Mouse (Mus musculus) CH12.LX (cell line): Measurements from ENCODE around the gene Zfp618. TPM values are rescaled to one million over a fixed set of nuclear protein-coding genes. Genes with fewer than 3 reads are reported as not detected.

ENCODE experiments used
- DNase-seq: peaks from one replicate; pipeline ENCODE4 v3.0.0-alpha.2; 2013; ENCODE audit errors: extremely low read depth
- H3K27ac ChIP-seq: 2 replicates; pipeline ENCODE4 v1.5.1; 2012; ENCODE audit warnings: low read depth, mild to moderate bottlenecking, control low read depth, moderate library complexity; ENCODE audit not compliant: insufficient read depth
- H3K27me3 ChIP-seq: replicated peaks from 2 replicates; pipeline ENCODE3; 2012; ENCODE audit warnings: inconsistent platforms
- H3K36me3 ChIP-seq, 2 experiments: replicated peaks in 1 of 2; 2 replicates each; pipeline versions ENCODE3 to v1.6.1; 2012; ENCODE audit warnings: inconsistent platforms in 1 of 2, low read length in 1 of 2, mild to moderate bottlenecking in 1 of 2, mixed read lengths in 1 of 2, moderate library complexity in 1 of 2; ENCODE audit not compliant: control insufficient read depth in 1 of 2, insufficient read depth in 1 of 2
- H3K4me1 ChIP-seq, 2 experiments: 2 replicates each; pipeline ENCODE4 v1.6.1; 2012; ENCODE audit warnings: inconsistent platforms in 1 of 2, moderate library complexity in 1 of 2; ENCODE audit not compliant: insufficient read depth in 2 of 2, control insufficient read depth in 1 of 2
- H3K4me2 ChIP-seq: 2 replicates; pipeline ENCODE4 v1.6.1; 2012; ENCODE audit warnings: low read depth, mild to moderate bottlenecking, control low read depth; ENCODE audit not compliant: poor library complexity, insufficient read depth, severe bottlenecking
- H3K4me3 ChIP-seq, 3 experiments: fragments of 150-350 bp in 1 of 3; sonication (generic) in 1 of 3; replicated peaks in 1 of 3; 2 replicates each; pipeline versions ENCODE3 to v1.5.1; 2011 to 2012; ENCODE audit warnings: low read depth in 2 of 3, low read length in 2 of 3, mild to moderate bottlenecking in 2 of 3, moderate library complexity in 2 of 3, control low read depth in 1 of 3, improper control_type of control experiment in 1 of 3, inconsistent platforms in 1 of 3, mixed read lengths in 1 of 3; ENCODE audit not compliant: poor library complexity in 1 of 3
- H3K79me2 ChIP-seq: replicated peaks from 2 replicates; pipeline ENCODE4 v1.6.1; 2012; ENCODE audit warnings: mild to moderate bottlenecking, moderate library complexity; ENCODE audit not compliant: control insufficient read depth, poor library complexity, insufficient read depth, severe bottlenecking; ENCODE audit errors: extremely low read depth
- H3K9ac ChIP-seq: 2 replicates; pipeline ENCODE4 v1.6.1; 2012; ENCODE audit warnings: low read depth, mild to moderate bottlenecking, control low read depth, moderate library complexity; ENCODE audit not compliant: insufficient read depth
- H3K9me3 ChIP-seq: replicated peaks from 2 replicates; pipeline ENCODE3; 2012; ENCODE audit warnings: low read length, inconsistent platforms, mixed read lengths
- BHLHE40 ChIP-seq: IDR thresholded peaks from 2 replicates; pipeline ENCODE4 v1.6.1; 2011; ENCODE audit warnings: mild to moderate bottlenecking, low read depth, low read length, improper control_type of control experiment
- CHD2 ChIP-seq: IDR thresholded peaks from 2 replicates; pipeline ENCODE4 v1.6.1; 2011; ENCODE audit warnings: low read length, improper control_type of control experiment
- CTCF ChIP-seq, 2 experiments: IDR thresholded peaks in 1 of 2; conservative IDR thresholded peaks in 1 of 2; 2 replicates each; pipeline ENCODE4 v1.5.1; 2011 to 2012; ENCODE audit warnings: low read depth in 2 of 2, low read length in 2 of 2, improper control_type of control experiment in 1 of 2, inconsistent platforms in 1 of 2, mild to moderate bottlenecking in 1 of 2, moderate library complexity in 1 of 2
- E2F4 ChIP-seq: IDR thresholded peaks from 2 replicates; pipeline ENCODE4 v1.6.1; 2011; ENCODE audit warnings: low read depth, low read length, improper control_type of control experiment; ENCODE audit not compliant: insufficient replicate concordance
- ELF1 ChIP-seq: IDR thresholded peaks from 2 replicates; pipeline ENCODE4 v1.6.1; 2014; ENCODE audit warnings: low read depth, mild to moderate bottlenecking, inconsistent platforms, low read length, improper control_type of control experiment
- HCFC1 ChIP-seq: IDR thresholded peaks from 2 replicates; pipeline ENCODE4 v1.6.1; 2012; ENCODE audit warnings: low read depth, mild to moderate bottlenecking, inconsistent platforms, low read length, improper control_type of control experiment
- JUN ChIP-seq: IDR thresholded peaks from 2 replicates; pipeline ENCODE4 v1.6.1; 2011; ENCODE audit warnings: low read depth, mild to moderate bottlenecking, low read length, improper control_type of control experiment, moderate library complexity; ENCODE audit not compliant: insufficient read depth
- JUND ChIP-seq: conservative IDR thresholded peaks from 2 replicates; pipeline ENCODE4 v1.6.1; 2011; ENCODE audit warnings: low read depth, low read length, improper control_type of control experiment
- KAT2A ChIP-seq: IDR thresholded peaks from 2 replicates; pipeline ENCODE4 v1.6.1; 2012; ENCODE audit warnings: low read length, improper control_type of control experiment, inconsistent platforms; ENCODE audit not compliant: insufficient replicate concordance
- MAX ChIP-seq: IDR thresholded peaks from 2 replicates; pipeline ENCODE4 v1.6.1; 2011; ENCODE audit warnings: low read length, improper control_type of control experiment
- MYC ChIP-seq: IDR thresholded peaks from 2 replicates; pipeline ENCODE4 v1.6.1; 2011; ENCODE audit warnings: low read depth, mild to moderate bottlenecking, improper control_type of control experiment, low read length
- NRF1 ChIP-seq: IDR thresholded peaks from 2 replicates; pipeline ENCODE4 v1.6.1; 2014; ENCODE audit warnings: low read depth, mild to moderate bottlenecking, inconsistent platforms, low read length, improper control_type of control experiment, moderate library complexity
- POLR2AphosphoS2 ChIP-seq: IDR thresholded peaks from 2 replicates; pipeline ENCODE4 v1.6.1; 2011; ENCODE audit warnings: low read depth, low read length, improper control_type of control experiment
- TBP ChIP-seq: conservative IDR thresholded peaks from 2 replicates; pipeline ENCODE4 v1.6.1; 2011; ENCODE audit warnings: low read depth, low read length, improper control_type of control experiment
- TCF12 ChIP-seq: IDR thresholded peaks from 2 replicates; pipeline ENCODE4 v1.6.1; 2014; ENCODE audit warnings: low read depth, mild to moderate bottlenecking, inconsistent platforms, low read length, improper control_type of control experiment
- UBTF ChIP-seq: IDR thresholded peaks from 2 replicates; pipeline ENCODE4 v1.6.1; 2012; ENCODE audit warnings: low read depth, mild to moderate bottlenecking, inconsistent platforms, low read length, improper control_type of control experiment, moderate library complexity
- USF2 ChIP-seq: conservative IDR thresholded peaks from 2 replicates; pipeline ENCODE4 v1.6.1; 2011; ENCODE audit warnings: low read depth, low read length, improper control_type of control experiment
- ZC3H11A ChIP-seq: IDR thresholded peaks from 2 replicates; pipeline ENCODE4 v1.6.1; 2012; ENCODE audit warnings: low read depth, mild to moderate bottlenecking, inconsistent platforms, low read length, improper control_type of control experiment
- ZKSCAN1 ChIP-seq: IDR thresholded peaks from 2 replicates; pipeline ENCODE4 v1.6.1; 2012; ENCODE audit warnings: low read depth, inconsistent platforms, low read length, improper control_type of control experiment, borderline replicate concordance
- ZNF384 ChIP-seq: IDR thresholded peaks from 2 replicates; pipeline ENCODE4 v1.6.1; 2012; ENCODE audit warnings: low read depth, low read length, improper control_type of control experiment, inconsistent platforms
- dilution Hi-C: fragments of 300-500 bp; cut with MboI; formaldehyde crosslinking; loops from 2 replicates; pipeline ENCODE4 v1.14.3; 2020; ENCODE audit warnings: low sequenced_read_pairs; ENCODE audit not compliant: extremely low pct_unique_long_range_greater_than_20kb, extremely low pct_ligation_motif_present
- in situ Hi-C: fragments of 300-500 bp; cut with MboI; formaldehyde crosslinking; loops from 3 replicates; pipeline ENCODE4 v1.14.3; 2019; ENCODE audit warnings: low sequenced_read_pairs, low pct_ligation_motif_present, low pct_unique_long_range_greater_than_20kb, mixed read lengths
- polyA plus RNA-seq: library from polyadenylated mRNA; unstranded; fragments of >175 nt; gene quantifications from 2 replicates; pipeline ENCODE4 v1.2.1, GENCODE M21; 2012; ENCODE audit warnings: low read depth; ENCODE audit not compliant: insufficient read length
- total RNA-seq, 2 experiments: library from RNA; depleted of rRNA; stranded (reverse); fragments of 300-350 nt in 1 of 2; fragments of >200 nt in 1 of 2; gene quantifications; 2 replicates each; pipeline ENCODE4 v1.2.3; 2012 to 2014

Gene Zfp618
- total and polyA plus RNA-seq, 3 experiments = not detected

DNA sequence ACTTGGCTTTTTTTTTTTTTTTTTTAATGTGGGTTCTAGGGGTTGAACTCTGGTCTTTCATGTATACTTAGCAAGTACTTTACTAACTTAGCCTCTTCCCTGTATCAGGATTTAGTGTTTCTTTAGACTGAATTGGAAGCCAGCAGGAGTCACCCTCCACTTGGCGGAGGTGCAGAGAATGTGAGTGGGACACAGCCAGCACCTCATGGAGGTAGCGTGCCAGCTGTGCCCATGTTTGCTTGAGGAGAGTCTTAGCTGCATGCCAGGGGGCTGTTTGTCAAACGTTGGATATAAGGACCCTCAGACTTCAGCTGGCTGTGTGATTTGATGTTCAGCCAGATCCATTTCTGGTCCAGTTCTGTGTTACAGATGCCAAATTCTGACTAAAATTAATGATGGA is 7.7 kb downstream of the Zfp618 start:
- Histone ChIP-seq H3K9ac (no peak overlapping the region), H3K27me3 (peaks cover 52% of the 10 kb centered on the region), H3K9me3 (no peaks in the 10 kb centered on the region), H3K79me2 (no peaks in the 10 kb centered on the region), H3K36me3 (no peaks in the 10 kb centered on the region), H3K4me2 (no peak overlapping the region), H3K27ac (no peak overlapping the region), H3K4me1 (no peaks in the 10 kb centered on the region; a peak in 1 of 4 replicates), H3K4me3 (no peak overlapping the region)
- dilution Hi-C loops (no loop called here), in situ Hi-C loops (no loop called here)
- no peak for DNase-seq
- TF ChIP-seq TCF12 (no peak), MYC (no peak), UBTF (no peak), ZKSCAN1 (no peak), JUN (no peak), CTCF (conservative IDR thresholded peaks at IDR 0.05 in 1 of 2, IDR thresholded peaks at IDR 0.05 in 1 of 2; ENCODE audit: low read depth in 2 of 2, low read length in 2 of 2) (no peak), NRF1 (no peak), POLR2AphosphoS2 (no peak), BHLHE40 (no peak)

DNA sequence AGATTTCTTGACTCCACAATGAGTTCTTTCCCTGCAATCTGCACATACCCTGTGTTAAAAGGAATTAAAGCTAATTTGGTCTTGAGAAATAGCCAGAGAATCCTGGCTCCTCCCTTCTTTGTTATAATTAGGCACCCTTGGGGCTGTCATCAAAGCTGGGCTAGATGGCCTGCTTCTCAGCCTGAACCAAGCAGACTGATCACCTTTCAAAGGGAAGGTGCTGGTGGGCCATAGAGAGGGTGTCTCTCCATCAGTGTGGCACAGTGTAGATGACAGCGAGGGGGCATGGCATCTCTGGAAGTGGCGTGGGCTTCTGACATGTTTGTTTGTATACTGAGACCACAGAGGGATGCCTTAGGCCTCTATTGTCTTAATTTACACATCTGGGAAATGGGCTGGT is 9.5 kb downstream of the Zfp618 start:
- Histone ChIP-seq H3K4me3 (no peak overlapping the region), H3K9ac (no peak overlapping the region), H3K9me3 (no peaks in the 10 kb centered on the region), H3K27me3 (peaks cover 55% of the 10 kb centered on the region), H3K27ac (no peak overlapping the region), H3K36me3 (no peaks in the 10 kb centered on the region), H3K79me2 (no peaks in the 10 kb centered on the region), H3K4me1 (no peaks in the 10 kb centered on the region), H3K4me2 (no peak overlapping the region)
- TF ChIP-seq POLR2AphosphoS2 = no peak
- no peak for TF ChIP-seq UBTF
- TF ChIP-seq E2F4 = no peak
- TF ChIP-seq ZC3H11A = no peak
- no peak for TF ChIP-seq ZNF384
- no peak for TF ChIP-seq ELF1
- TF ChIP-seq JUND = no peak
- TF ChIP-seq HCFC1 = no peak
- no peak for TF ChIP-seq JUN
- TF ChIP-seq USF2 = no peak
- TF ChIP-seq NRF1 = no peak
- TF ChIP-seq BHLHE40 = no peak
- no peak for TF ChIP-seq ZKSCAN1
- TF ChIP-seq KAT2A = no peak
- no peak for TF ChIP-seq MAX
- no peak for TF ChIP-seq CHD2
- no peak for TF ChIP-seq TBP
- dilution Hi-C loops (no loop called here), in situ Hi-C loops (no loop called here)
- no peak for DNase-seq
